Mouse (Mus musculus): ENCODE measurements around the gene Arntl. TPM values are rescaled to one million over a fixed set of nuclear protein-coding genes. Genes with fewer than 3 reads are reported as not detected.

The Arntl gene
- 6.8 and 7.7 TPM in 2 replicates for polyA plus RNA-seq (2014; fragmentation: Nextera tagmentation; extraction: Ambion mirVana)

DNA sequence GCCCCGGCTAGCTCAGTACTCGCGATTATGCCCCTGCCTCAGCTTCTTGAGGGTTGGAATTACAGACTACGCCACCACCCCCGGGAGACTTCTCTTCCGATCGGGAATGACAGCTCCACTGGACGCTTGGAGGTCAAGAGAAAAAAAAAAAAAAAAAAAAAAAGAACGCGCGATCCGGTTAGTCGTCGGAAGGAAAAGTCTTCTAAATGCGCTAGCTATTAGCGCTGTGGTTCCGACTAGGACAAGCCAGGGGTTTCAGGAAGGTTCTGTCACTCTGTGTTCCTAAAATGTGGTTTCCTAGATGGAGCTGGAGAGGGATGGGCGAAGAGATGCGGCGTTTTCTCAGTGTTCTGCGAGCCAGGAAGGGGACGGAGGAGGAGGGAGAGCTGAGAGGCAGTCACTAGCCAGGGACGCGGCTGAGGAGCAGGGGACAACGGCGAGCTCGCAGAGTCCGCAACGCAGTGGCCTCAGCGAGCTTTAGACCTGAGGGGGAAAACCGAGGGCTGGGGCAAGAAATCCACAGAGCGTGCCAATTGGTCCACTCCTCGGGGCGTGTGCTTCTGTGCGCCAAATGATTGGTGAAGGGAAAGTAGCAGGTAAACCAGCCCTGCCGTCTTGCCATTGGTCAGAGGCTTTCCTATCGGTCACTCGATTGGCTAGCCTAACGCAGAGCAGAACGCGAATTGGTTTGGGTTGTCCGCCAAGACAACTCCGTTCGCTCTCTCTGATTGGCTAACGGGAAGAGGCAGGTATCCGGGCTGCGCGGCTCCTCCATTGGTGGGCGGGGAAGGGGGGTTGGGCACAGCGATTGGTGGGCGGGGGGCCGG lies at the start of gene Arntl:
Gene Arntl, plus strand, starts transcription at position 822 of the 827 bp plus-strand sequence.
- Histone ChIP-seq H3K27ac (ENCODE audit: low read depth, low read length) (peak within 1 kb of the TSS; percentile 68), H3K9me3 (ENCODE audit: control insufficient read depth, low read length) (no peaks in the 10 kb centered on the region), H3K27me3 (ENCODE audit: control insufficient read depth, insufficient read depth, low read length) (peaks cover 29% of the 10 kb centered on the region), H3K4me3 (ENCODE audit: low read depth, low read length) (peak within 1 kb of the TSS; percentile 79), H3K36me3 (ENCODE audit: control insufficient read depth, insufficient read depth, low read length) (no peaks in the 10 kb centered on the region), H3K9ac (ENCODE audit: low read depth, low read length) (peak within 1 kb of the TSS; percentile 63), H3K4me2 (replicated peaks; ENCODE audit: low read depth, low read length) (peak within 1 kb of the TSS; percentile 95), H3K4me1 (replicated peaks; ENCODE audit: control insufficient read depth, insufficient read depth, low read length) (peaks cover 6% of the 10 kb centered on the region)
- 0% methylated on average over 52 of the region's 52 CpGs for WGBS
- DNase-seq (ENCODE audit: low spot score) (peak; percentile 95), ATAC-seq (ENCODE audit: low FRiP score) (peak; percentile 99)

- WGBS = 91% methylated on average over 8 of the region's 8 CpGs
- Histone ChIP-seq H3K4me1 (replicated peaks; ENCODE audit: control insufficient read depth, insufficient read depth, low read length) (no peaks in the 10 kb centered on the region), H3K9ac (ENCODE audit: low read depth, low read length) (no peak overlapping the region), H3K36me3 (ENCODE audit: control insufficient read depth, insufficient read depth, low read length) (no peaks in the 10 kb centered on the region), H3K27ac (ENCODE audit: low read depth, low read length) (no peak overlapping the region), H3K9me3 (ENCODE audit: control insufficient read depth, low read length) (no peaks in the 10 kb centered on the region), H3K4me3 (ENCODE audit: low read depth, low read length) (no peak overlapping the region), H3K27me3 (ENCODE audit: control insufficient read depth, insufficient read depth, low read length) (no peaks in the 10 kb centered on the region), H3K4me2 (replicated peaks; ENCODE audit: low read depth, low read length) (no peak overlapping the region)
- no peak for DNase-seq (ENCODE audit: low spot score)
- no peak for ATAC-seq (ENCODE audit: low FRiP score)
Measured at GRCm38 (mm10) chr7:113161077-113161698, 46.1 kb upstream of the Arntl start.

GRCm38 (mm10) chr7:113164719-113165118 lies 42.5 kb upstream of the Arntl start:
- Histone ChIP-seq H3K9ac (ENCODE audit: low read depth, low read length) (no peak overlapping the region), H3K27ac (ENCODE audit: low read depth, low read length) (no peak overlapping the region), H3K4me3 (ENCODE audit: low read depth, low read length) (no peak overlapping the region), H3K4me1 (replicated peaks; ENCODE audit: control insufficient read depth, insufficient read depth, low read length) (no peaks in the 10 kb centered on the region), H3K36me3 (ENCODE audit: control insufficient read depth, insufficient read depth, low read length) (no peaks in the 10 kb centered on the region), H3K9me3 (ENCODE audit: control insufficient read depth, low read length) (no peaks in the 10 kb centered on the region), H3K27me3 (ENCODE audit: control insufficient read depth, insufficient read depth, low read length) (no peaks in the 10 kb centered on the region), H3K4me2 (replicated peaks; ENCODE audit: low read depth, low read length) (no peak overlapping the region)
- no peak for ATAC-seq (ENCODE audit: low FRiP score)
- DNase-seq (ENCODE audit: low spot score) = no peak
- WGBS = 73% methylated on average over 4 of the region's 4 CpGs

GRCm38 (mm10) chr7:113167092-113167491 lies 40.2 kb upstream of the Arntl start:
- Histone ChIP-seq H3K4me3 (ENCODE audit: low read depth, low read length) (no peak overlapping the region), H3K9me3 (ENCODE audit: control insufficient read depth, low read length) (no peaks in the 10 kb centered on the region), H3K36me3 (ENCODE audit: control insufficient read depth, insufficient read depth, low read length) (no peaks in the 10 kb centered on the region), H3K9ac (ENCODE audit: low read depth, low read length) (no peak overlapping the region), H3K4me2 (replicated peaks; ENCODE audit: low read depth, low read length) (no peak overlapping the region), H3K27ac (ENCODE audit: low read depth, low read length) (no peak overlapping the region), H3K27me3 (ENCODE audit: control insufficient read depth, insufficient read depth, low read length) (no peaks in the 10 kb centered on the region), H3K4me1 (replicated peaks; ENCODE audit: control insufficient read depth, insufficient read depth, low read length) (no peaks in the 10 kb centered on the region)
- DNase-seq (ENCODE audit: low spot score) = peak; percentile 69
- 48% methylated on average over 8 of the region's 8 CpGs for WGBS
- no peak for ATAC-seq (ENCODE audit: low FRiP score)

GRCm38 (mm10) chr7:113168609-113169008 lies 38.7 kb upstream of the Arntl start:
- Histone ChIP-seq H3K9me3 (ENCODE audit: control insufficient read depth, low read length) (no peaks in the 10 kb centered on the region), H3K4me2 (replicated peaks; ENCODE audit: low read depth, low read length) (no peak overlapping the region), H3K9ac (ENCODE audit: low read depth, low read length) (no peak overlapping the region), H3K27me3 (ENCODE audit: control insufficient read depth, insufficient read depth, low read length) (no peaks in the 10 kb centered on the region), H3K4me3 (ENCODE audit: low read depth, low read length) (no peak overlapping the region), H3K27ac (ENCODE audit: low read depth, low read length) (no peak overlapping the region), H3K36me3 (ENCODE audit: control insufficient read depth, insufficient read depth, low read length) (no peaks in the 10 kb centered on the region), H3K4me1 (replicated peaks; ENCODE audit: control insufficient read depth, insufficient read depth, low read length) (no peaks in the 10 kb centered on the region)
- ATAC-seq (ENCODE audit: low FRiP score) = no peak
- DNase-seq (ENCODE audit: low spot score) = no peak
- 88% methylated on average over 8 of the region's 8 CpGs for WGBS

DNA sequence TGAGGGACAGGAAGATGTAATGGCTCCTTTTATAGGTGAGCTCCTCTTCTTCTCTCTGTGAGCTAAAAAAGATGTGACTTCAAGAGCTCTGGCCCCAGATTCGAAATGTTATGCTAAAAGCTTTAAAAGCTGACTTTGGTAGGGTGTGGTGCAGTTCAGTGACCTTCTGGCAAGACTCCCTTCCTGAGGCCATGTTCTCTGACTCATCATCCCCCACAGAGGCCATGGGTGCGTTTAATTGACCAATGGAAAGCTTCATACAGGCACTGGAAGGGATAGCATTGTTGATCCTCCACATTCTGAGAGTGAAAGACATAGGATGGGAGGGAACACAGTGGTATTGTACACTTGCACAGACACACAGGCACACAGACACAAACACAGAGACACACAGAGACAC lies 34.8 kb upstream of the Arntl start:
- no peak overlapping the region for H3K4me3 ChIP-seq (ENCODE audit: low read depth, low read length)
- no peak overlapping the region for H3K9ac ChIP-seq (ENCODE audit: low read depth, low read length)
- 72% methylated on average over 2 of the region's 2 CpGs for WGBS
- ATAC-seq (ENCODE audit: low FRiP score) (no peak), DNase-seq (ENCODE audit: low spot score) (no peak)
- no peaks in the 10 kb centered on the region for H3K9me3 ChIP-seq (ENCODE audit: control insufficient read depth, low read length)
- H3K4me1 ChIP-seq (replicated peaks; ENCODE audit: control insufficient read depth, insufficient read depth, low read length) = no peaks in the 10 kb centered on the region
- H3K27ac ChIP-seq (ENCODE audit: low read depth, low read length) = no peak overlapping the region
- H3K27me3 ChIP-seq (ENCODE audit: control insufficient read depth, insufficient read depth, low read length) = no peaks in the 10 kb centered on the region
- no peak overlapping the region for H3K4me2 ChIP-seq (replicated peaks; ENCODE audit: low read depth, low read length)
- no peaks in the 10 kb centered on the region for H3K36me3 ChIP-seq (ENCODE audit: control insufficient read depth, insufficient read depth, low read length)

- H3K9ac ChIP-seq (ENCODE audit: low read depth, low read length) = no peak overlapping the region
- no peak overlapping the region for H3K4me2 ChIP-seq (replicated peaks; ENCODE audit: low read depth, low read length)
- no peak overlapping the region for H3K4me3 ChIP-seq (ENCODE audit: low read depth, low read length)
- no peaks in the 10 kb centered on the region for H3K27me3 ChIP-seq (ENCODE audit: control insufficient read depth, insufficient read depth, low read length)
- H3K27ac ChIP-seq (ENCODE audit: low read depth, low read length) = no peak overlapping the region
- DNase-seq (ENCODE audit: low spot score) (no peak), ATAC-seq (ENCODE audit: low FRiP score) (no peak)
- no peaks in the 10 kb centered on the region for H3K4me1 ChIP-seq (replicated peaks; ENCODE audit: control insufficient read depth, insufficient read depth, low read length)
- H3K36me3 ChIP-seq (ENCODE audit: control insufficient read depth, insufficient read depth, low read length) = no peaks in the 10 kb centered on the region
- H3K9me3 ChIP-seq (ENCODE audit: control insufficient read depth, low read length) = no peaks in the 10 kb centered on the region
- WGBS = 85% methylated on average over 4 of the region's 4 CpGs
Measured at GRCm38 (mm10) chr7:113175481-113175880, 31.8 kb upstream of the Arntl start.

- Histone ChIP-seq H3K4me2 (replicated peaks; ENCODE audit: low read depth, low read length) (no peak overlapping the region), H3K36me3 (ENCODE audit: control insufficient read depth, insufficient read depth, low read length) (no peaks in the 10 kb centered on the region)
Measured at GRCm38 (mm10) chr7:113178073-113178472, 29.2 kb upstream of the Arntl start.

DNA sequence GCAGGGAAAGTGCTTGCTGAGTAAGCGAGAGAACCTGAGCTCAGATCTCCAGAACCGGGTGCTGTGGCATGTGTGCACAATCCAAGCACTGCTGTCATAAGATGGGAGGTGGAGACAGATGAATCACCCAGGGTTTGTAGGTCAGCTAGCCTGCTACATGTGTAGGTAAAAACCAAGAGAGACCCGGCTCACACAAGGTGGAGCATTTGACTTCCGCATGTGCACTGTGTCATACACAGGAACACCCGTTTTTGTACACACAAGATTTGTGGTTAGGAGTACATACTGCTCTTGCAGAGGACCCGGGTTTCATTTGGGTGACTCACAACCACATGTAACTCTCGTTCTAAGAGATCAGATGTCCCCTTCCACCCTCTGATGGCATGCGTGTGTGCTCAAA lies 23.5 kb upstream of the Arntl start:
- Histone ChIP-seq H3K36me3 (ENCODE audit: control insufficient read depth, insufficient read depth, low read length) (no peaks in the 10 kb centered on the region), H3K4me1 (replicated peaks; ENCODE audit: control insufficient read depth, insufficient read depth, low read length) (no peaks in the 10 kb centered on the region)
- no peak for ATAC-seq (ENCODE audit: low FRiP score)

More at GRCm38 (mm10) chr7:113178073-113178472, 29.2 kb upstream of the Arntl start:
- ATAC-seq (ENCODE audit: low FRiP score) (no peak), DNase-seq (ENCODE audit: low spot score) (no peak)
- Histone ChIP-seq H3K9ac (ENCODE audit: low read depth, low read length) (no peak overlapping the region), H3K27ac (ENCODE audit: low read depth, low read length) (no peak overlapping the region), H3K9me3 (ENCODE audit: control insufficient read depth, low read length) (no peaks in the 10 kb centered on the region), H3K4me3 (ENCODE audit: low read depth, low read length) (no peak overlapping the region), H3K27me3 (ENCODE audit: control insufficient read depth, insufficient read depth, low read length) (no peaks in the 10 kb centered on the region), H3K4me1 (replicated peaks; ENCODE audit: control insufficient read depth, insufficient read depth, low read length) (no peaks in the 10 kb centered on the region)
- WGBS = 89% methylated on average over 6 of the region's 6 CpGs

More for the DNA sequence above, 23.5 kb upstream of the Arntl start:
- Histone ChIP-seq H3K27me3 (ENCODE audit: control insufficient read depth, insufficient read depth, low read length) (no peaks in the 10 kb centered on the region), H3K9ac (ENCODE audit: low read depth, low read length) (no peak overlapping the region), H3K27ac (ENCODE audit: low read depth, low read length) (no peak overlapping the region), H3K9me3 (ENCODE audit: control insufficient read depth, low read length) (no peaks in the 10 kb centered on the region), H3K4me2 (replicated peaks; ENCODE audit: low read depth, low read length) (no peak overlapping the region), H3K4me3 (ENCODE audit: low read depth, low read length) (no peak overlapping the region)
- whole genome bisulfite sequencing = 90% methylated on average over 8 of the region's 8 CpGs
- no peak for DNase-seq (ENCODE audit: low spot score)
